Mouse (Mus musculus) left cerebral cortex, adult 9 months (tissue): ENCODE data around the gene C3.

Experiments
- DNase-seq, 2 experiments: peaks; one replicate each; pipeline ENCODE4 v3.0.0; 2022; ENCODE audit warnings: low spot score in 2 of 2

C3 gene

GRCm38 (mm10) chr17:57228014-57228413 is at the start of gene C3:
TSS of gene C3 (minus strand) at chr17:57228136.
- no peak for DNase-seq

- DNase-seq = peak in 1 of 2 experiments; percentile 80
Measured at GRCm38 (mm10) chr17:57276634-57277121, 48.7 kb upstream of the C3 start.

- DNase-seq = no peak
Measured at GRCm38 (mm10) chr17:57275997-57276351, 48.0 kb upstream of the C3 start.

GRCm38 (mm10) chr17:57275111-57275996 is 47.4 kb upstream of the C3 start:
- DNase-seq = peak in 1 of 2 experiments; percentile 60

- DNase-seq = no peak
Measured at GRCm38 (mm10) chr17:57274686-57275085, 46.8 kb upstream of the C3 start.

GRCm38 (mm10) chr17:57273846-57274245 is 45.9 kb upstream of the C3 start:
- no peak for DNase-seq

GRCm38 (mm10) chr17:57271301-57271700 is 43.4 kb upstream of the C3 start:
- DNase-seq = no peak

- no peak for DNase-seq
Measured at GRCm38 (mm10) chr17:57267556-57268126, 39.7 kb upstream of the C3 start.

- DNase-seq = peak in 1 of 2 experiments; percentile 42
Measured at GRCm38 (mm10) chr17:57264972-57265945, 37.3 kb upstream of the C3 start.

GRCm38 (mm10) chr17:57264164-57264563 is 36.2 kb upstream of the C3 start:
- no peak for DNase-seq

- DNase-seq = no peak
Measured at GRCm38 (mm10) chr17:57262901-57263550, 35.1 kb upstream of the C3 start.

GRCm38 (mm10) chr17:57261796-57262195 is 33.9 kb upstream of the C3 start:
- DNase-seq = no peak

- DNase-seq = no peak
Measured at GRCm38 (mm10) chr17:57261286-57261685, 33.4 kb upstream of the C3 start.

- DNase-seq = no peak
Measured at GRCm38 (mm10) chr17:57260351-57260750, 32.4 kb upstream of the C3 start.

GRCm38 (mm10) chr17:57259742-57260141 is 31.8 kb upstream of the C3 start:
- DNase-seq = peak in 1 of 2 experiments; percentile 47

- no peak for DNase-seq
Measured at GRCm38 (mm10) chr17:57258191-57258590, 30.3 kb upstream of the C3 start.

- DNase-seq = no peak
Measured at GRCm38 (mm10) chr17:57256921-57257485, 29.1 kb upstream of the C3 start.

GRCm38 (mm10) chr17:57255354-57255753 is 27.4 kb upstream of the C3 start:
- DNase-seq = no peak

GRCm38 (mm10) chr17:57253306-57253705 is 25.4 kb upstream of the C3 start:
- DNase-seq = no peak

- DNase-seq = no peak
Measured at GRCm38 (mm10) chr17:57251431-57251830, 23.5 kb upstream of the C3 start.
